Mouse (Mus musculus): ENCODE measurements around the gene E030030I06Rik.
"Not testable (repeated sequence)": the region's sequence is repeated elsewhere in the genome, so short reads cannot be mapped to it uniquely, and the experiment has no call there.

Gene E030030I06Rik

DNA sequence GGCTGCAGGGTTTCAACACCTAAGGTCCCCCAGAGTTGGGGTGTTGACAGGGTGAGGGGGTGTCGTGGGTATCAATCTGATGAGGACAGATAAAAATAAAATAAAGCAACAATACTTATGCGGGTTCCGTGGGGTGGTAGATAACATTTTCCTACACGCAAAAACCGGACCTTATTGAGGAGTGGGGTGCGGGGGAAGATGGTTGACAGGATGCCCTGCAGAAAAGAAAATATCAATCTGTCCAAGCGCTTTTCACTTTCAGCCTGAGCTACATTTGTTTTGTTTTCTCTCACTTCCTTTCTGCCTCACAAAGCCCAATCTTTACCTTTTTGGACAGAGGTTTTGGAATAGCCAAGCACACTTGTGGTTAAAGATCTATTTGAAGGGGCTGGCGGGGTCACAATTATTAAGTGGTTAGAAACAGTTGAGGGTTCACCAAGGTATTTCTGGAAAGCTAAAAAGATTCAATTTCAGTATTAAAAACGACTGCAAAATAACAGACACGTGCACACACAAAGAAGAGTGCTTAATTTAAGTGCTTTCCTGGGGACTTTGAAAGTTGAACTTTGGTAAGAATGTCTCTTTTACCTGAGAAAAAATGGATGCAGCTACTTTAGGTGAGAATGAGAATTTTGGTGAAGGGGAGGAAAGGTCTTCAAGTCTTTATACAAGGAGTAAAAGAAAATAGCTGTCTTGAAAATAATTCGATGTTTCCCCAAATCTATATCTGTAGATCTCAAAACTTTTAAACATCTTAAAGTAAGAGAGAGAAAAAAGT lies 3.0 kb upstream of the E030030I06Rik start:
- DNase-seq, result not testable (repeated sequence)

DNA sequence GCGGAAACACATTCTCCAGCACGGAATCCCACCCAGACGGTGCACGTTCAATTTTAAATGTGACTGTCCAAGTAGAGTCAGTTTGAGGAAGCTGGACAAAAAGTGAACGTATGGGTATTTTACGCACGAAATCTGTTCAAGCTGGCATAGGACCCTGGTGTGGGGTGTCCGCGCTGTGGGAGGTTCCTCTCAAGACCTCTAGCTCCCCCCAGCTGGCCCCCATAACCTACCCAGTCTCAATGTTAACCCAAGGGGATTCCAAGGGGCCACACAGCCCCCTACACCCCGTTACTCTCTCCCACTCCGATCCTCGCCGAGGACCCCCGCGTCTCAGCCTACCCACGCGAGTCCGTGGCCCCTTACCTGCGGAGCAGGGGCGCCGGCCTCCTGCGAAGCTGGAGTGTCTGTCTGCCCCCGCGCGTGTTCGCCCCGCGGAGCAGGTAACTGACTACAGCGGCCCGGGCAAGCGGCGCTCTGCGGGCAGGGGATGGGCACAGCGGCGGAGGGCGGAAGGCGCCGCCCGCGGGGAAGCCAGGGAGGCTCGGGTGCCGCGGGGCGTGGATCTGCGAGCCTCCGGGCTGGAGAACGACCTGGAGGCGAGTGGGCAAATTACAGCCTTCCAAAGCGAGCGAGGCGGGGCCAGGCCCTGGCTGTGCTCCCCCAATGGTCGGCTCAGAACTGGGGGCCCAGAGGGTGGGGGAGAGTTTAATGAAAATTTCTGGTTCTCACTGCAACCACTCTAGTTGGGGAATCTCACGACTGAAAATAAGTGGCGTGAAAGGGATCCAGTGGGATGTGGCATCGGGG lies 2.2 kb upstream of the E030030I06Rik start:
- DNase-seq, result peak; percentile 21 to 26

DNA sequence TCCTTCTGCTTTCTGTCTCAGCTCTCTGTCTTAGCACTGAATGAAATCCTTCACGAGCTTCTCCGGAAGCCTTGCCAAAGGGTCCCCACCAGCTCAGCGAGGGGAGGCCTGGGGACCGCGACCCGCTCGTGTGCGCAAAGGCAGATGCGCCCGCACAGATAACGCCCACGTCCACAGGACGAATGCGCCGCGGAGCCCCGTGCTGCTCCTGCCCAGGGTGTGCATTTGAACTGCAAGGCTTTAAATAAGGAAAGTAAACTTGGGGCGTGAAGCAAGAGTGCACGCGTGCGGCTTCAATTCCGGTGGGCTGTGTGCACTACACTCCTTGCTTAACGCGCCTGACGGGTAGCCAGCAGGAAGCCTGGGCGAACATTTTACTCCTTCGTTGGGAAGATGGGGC lies 1.5 kb upstream of the E030030I06Rik start:
- DNase-seq, result peak; percentile 23 to 25

DNA sequence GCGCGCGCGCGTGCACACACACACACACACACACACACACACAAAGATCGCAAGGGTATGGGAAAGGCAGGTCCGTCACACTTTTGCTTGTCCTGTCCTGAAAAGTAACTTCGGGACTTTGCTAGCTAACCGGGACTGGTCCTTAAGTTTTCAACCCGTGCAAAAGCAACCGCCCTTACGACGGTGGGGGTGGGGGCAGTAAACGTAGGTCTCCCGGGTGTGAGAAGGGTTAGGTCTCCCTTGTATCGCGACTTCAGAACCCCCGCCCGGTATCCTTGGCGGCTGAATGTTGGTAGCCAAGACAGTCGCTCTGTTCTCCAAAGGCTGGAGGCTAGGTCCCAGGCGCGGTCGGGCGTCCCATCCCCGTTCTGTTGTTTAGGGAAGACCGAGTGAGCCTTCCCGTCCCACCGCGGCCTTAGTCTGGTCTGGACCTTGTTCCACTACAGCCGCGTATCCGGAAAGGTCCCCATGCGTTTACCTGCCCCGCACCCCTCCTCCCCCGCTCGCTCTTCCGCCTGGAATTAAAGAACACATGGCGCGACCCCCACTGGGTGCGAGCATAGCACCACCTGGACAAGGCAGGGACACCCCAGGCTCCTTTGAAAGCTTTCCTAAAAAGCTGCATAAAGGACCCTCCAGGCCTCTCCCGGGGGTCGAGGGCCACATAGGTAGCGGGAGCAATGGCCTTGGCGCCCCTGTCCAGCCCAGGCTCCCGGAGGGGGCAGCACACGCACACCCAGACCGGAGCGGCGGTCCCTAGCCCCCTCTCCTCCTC lies 808 bp upstream of the E030030I06Rik start:
- peak in 1 of 2 experiments; percentile 27 for DNase-seq

DNA sequence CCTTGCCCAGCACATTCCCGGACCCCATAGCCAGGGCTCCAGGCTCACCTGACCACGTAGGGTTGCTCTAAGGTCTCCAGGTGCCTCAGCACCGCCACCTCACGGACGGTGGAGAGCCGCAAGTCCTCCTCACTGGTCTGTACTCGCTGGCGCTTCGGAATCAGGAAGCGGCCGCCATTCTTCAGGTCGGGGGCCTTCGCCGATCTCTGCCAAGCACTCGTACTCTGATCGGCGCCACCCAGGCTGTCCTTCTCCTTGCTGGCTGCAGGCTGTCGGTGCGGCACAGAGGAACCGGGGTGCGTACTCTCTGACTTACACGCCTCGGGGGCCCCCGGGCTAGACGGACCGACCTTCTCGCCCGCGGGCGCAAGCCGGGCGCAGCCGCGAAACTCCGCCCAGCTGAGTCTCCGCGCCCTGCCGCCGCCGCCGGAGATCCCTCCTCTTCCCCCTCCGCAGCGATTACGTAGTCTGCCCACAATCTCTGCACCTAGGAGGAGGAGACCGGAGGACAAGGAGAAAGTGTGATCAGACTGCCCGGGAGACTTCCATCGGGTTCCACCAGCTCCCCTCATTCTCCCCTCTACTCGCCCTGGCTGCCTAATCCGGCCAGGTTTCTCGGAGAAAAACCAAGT lies 513 bp downstream of the E030030I06Rik start:
- peak; percentile 76 to 78 for DNase-seq

DNA sequence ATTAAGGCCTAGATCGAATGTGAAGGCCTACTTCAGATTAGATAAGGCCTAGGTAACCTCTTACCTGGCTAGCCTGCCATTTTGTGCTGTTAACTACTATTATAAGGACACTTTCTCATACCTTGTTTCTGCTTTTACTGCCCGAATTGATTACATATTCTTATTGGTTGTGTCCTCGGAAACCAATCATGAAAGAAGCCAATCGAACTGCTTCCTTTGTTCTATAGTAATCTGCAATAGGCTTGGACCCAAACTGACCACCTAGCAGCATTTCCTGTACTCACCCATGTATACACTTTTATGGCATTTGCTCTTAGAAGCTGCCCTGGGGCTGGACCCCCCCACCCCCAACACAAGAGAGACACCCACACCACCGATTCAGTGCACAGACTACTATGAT lies 6.1 kb downstream of the E030030I06Rik start:
- no peak for DNase-seq

DNA sequence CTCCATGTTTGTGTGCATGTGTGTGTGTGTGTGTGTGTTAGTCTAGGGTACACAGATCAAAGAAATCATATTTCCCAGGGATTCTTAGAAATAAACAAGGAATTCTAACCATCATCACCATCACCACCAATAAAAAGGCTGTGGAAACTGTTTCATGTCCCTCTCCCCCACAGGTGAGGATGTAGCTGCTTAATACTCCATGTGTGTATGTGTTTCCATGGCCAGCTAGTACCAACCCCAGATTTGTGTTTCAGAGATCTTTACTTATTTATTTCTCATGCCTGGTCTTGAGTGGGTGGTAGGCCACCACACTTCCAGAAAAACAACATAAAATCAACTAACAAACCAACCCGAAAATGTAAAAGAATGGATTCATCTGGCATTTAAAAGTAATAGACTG lies 6.9 kb downstream of the E030030I06Rik start:
- DNase-seq, result not testable (repeated sequence)

DNA sequence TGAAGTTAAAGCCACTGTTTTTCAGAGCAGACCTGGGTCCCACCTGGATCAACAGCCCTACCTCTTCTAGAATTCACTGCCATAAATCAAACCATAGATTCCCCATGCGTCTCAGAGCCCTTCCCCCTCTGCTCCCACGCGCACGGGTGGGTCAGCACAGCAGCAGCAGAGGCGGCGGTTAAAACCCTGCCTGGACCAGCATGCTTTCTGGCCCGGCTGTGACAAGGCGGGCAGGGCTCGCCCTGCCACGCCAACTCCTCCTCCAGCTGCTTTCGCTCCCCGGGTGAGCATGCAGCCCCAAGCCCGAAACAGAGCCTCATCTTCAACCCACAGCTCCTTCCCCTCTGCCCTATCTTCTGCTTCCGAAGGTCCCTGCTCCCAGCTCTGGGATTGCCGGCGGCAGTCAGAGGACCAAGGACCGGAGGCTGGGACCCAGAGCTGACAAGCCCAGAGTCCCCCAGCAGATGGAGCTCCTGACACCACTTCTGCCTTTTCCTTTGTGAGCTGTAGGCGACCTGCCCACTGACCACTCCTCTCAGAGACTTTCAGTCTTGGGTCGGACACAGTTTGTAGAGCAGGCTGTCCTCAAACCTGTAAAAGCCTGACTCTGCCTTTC lies 8.3 kb downstream of the E030030I06Rik start:
- DNase-seq, result peak; percentile 39 to 51

DNA sequence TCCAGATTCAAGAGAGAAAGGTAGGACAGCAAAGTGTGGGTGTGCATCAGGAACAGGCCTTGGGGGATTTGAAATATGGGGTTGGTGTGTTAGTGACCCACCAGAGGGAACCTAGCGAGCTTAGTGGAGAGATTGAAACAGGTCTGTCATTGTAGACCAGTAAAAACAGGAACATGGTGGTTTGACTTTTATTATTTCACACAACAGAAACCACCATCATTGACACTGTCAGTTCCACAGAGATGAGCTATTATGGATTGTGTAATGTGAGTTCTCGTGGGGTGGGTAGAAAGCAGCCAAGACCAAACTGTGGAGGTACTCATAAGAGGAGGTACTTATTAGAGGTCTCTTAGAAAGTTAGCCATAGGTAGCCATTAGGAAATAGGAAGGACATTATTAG lies 74.5 kb downstream of the E030030I06Rik start:
- no peak for DNase-seq

DNA sequence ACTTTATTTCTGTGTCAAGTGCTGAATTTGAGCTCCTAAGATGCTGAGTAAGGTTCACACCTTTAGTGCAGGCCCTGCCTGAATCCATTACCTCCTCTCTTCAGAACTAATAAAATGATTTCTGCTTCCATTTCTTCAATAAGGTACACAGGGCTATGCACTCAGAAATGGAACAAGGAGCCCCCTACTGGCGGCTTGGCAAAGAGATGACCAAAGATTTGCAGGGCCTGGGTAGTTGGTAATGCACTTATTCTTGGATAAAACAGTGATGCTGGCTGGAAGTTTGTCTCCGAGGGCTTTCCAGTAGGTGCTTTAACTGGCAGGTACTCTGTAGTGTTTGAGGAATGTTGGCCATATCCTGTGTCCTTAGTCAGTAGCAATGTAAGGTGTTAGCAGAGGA lies 76.3 kb downstream of the E030030I06Rik start:
- peak in 1 of 2 experiments; percentile 9 for DNase-seq

DNA sequence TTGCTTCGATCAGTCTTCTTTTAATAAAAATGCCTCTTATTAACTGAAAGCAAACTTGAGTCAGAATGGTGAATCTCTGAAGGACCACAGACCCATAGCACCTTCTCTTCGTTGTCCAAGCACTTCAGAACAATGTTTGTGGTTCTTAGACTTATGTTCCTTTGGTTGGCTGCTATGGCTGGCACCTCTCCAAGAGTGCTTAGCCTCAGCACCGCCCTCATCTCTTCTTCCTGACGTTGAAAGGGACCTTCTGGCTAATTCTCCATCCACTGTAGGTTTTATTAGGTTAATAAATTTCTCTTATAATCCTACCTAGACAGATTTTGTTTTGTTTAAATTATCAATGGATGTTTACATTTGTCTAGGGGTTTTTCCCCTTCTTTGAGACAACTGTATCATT lies 78.5 kb downstream of the E030030I06Rik start:
- DNase-seq, result no peak

DNA sequence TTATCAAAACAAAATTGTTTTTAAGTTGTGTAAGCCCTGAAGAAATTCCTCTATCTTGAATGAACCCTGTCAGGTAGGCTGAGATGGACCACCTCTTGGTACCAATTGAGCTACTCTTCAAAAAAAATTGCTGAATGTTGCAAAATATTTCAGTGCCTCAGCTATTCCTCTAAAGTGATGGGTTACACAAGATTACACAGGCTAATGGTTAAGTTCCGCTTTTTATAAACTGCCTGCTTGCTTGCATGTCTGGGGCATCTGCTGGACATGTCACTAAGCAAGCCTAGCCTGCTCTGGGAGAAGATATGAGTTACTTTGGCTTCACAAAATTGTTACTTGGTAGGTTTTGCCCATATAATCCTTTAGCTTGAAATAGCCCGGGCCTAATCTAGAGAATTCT lies 78.9 kb downstream of the E030030I06Rik start:
- DNase-seq, result no peak

DNA sequence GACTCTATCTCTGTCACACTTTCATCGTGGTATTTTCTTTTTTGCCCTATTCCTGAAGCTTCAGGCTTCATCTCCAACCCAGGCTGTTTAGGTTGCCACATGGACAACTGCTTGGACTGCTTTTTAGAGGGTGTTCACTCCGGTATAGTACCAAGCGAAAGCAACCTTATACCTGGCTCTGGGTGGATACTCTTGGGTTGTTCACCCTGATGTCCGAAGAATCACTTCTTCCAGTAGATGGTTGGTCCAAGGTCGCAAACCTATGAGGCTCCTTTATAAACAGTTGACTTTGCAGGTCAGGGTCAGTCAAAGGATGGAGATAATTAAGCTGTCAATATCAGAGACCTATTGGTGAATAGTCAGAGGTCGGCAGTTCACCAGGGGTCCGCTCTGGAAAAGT lies 81.1 kb downstream of the E030030I06Rik start, which contains the start of gene 4930444G20Rik:
TSS of gene 4930444G20Rik (minus strand) at position 101 of the 400 bp plus-strand sequence.
- DNase-seq, result not testable (repeated sequence)

All from thymus, postnatal 36 days (tissue).